Mouse (Mus musculus) forebrain, embryonic 15.5 days (tissue): ENCODE data around the gene Exo5. TPM values are rescaled to one million over a fixed set of nuclear protein-coding genes. Genes with fewer than 3 reads are reported as not detected.

ENCODE experiments used
- ATAC-seq: fragments of 200-750 bp; cut with Nextera tagmentation; replicated peaks from 2 replicates; pipeline ENCODE4 v1.8.0; 2017; ENCODE audit warnings: mild to moderate bottlenecking, moderate TSS enrichment, moderate library complexity
- H3K27ac ChIP-seq: fragments of 300-500 bp; sonication (generic); replicated peaks from 2 replicates; pipeline ENCODE4 v1.5.1; 2015; ENCODE audit warnings: mild to moderate bottlenecking, inconsistent platforms
- H3K27me3 ChIP-seq: fragments of 300-500 bp; sonication (generic); 2 replicates; pipeline ENCODE4 v1.6.1; 2015; ENCODE audit warnings: inconsistent platforms
- H3K36me3 ChIP-seq: fragments of 300-500 bp; sonication (generic); 2 replicates; pipeline ENCODE4 v1.6.1; 2015; ENCODE audit warnings: mild to moderate bottlenecking, inconsistent platforms
- H3K4me1 ChIP-seq: fragments of 300-500 bp; sonication (generic); 2 replicates; pipeline ENCODE4 v1.6.1; 2015; ENCODE audit warnings: inconsistent platforms
- H3K4me2 ChIP-seq: fragments of 300-500 bp; sonication (generic); replicated peaks from 2 replicates; pipeline ENCODE4 v1.6.1; 2015; ENCODE audit warnings: mild to moderate bottlenecking, inconsistent platforms
- H3K4me3 ChIP-seq: fragments of 300-500 bp; sonication (generic); 2 replicates; pipeline ENCODE4 v1.5.1; 2015; ENCODE audit warnings: mild to moderate bottlenecking, inconsistent platforms
- H3K9ac ChIP-seq: fragments of 300-500 bp; sonication (generic); replicated peaks from 2 replicates; pipeline ENCODE4 v1.6.1; 2015; ENCODE audit warnings: mild to moderate bottlenecking, inconsistent platforms
- H3K9me3 ChIP-seq: fragments of 300-500 bp; sonication (generic); 2 replicates; pipeline ENCODE4 v1.6.1; 2016; ENCODE audit warnings: inconsistent platforms
- WGBS: fragments of 180-500 bp; shearing (Covaris S2); methylation state at CpG from one replicate; pipeline ENCODE4 v1.1.7; 2015; ENCODE audit warnings: mixed read lengths; 5-methylcytosine and 5-hydroxymethylcytosine counted together
- microRNA-seq: library from miRNA; unstranded; fragments of <30 nt; microRNA quantifications from one replicate; pipeline ENCODE4, GENCODE M21; 2016
- polyA plus RNA-seq: library from polyadenylated mRNA; unstranded; fragments of >200 nt; fragmentation: Nextera tagmentation; extraction: Ambion mirVana; gene quantifications from 2 replicates; pipeline ENCODE4 v1.2.1, GENCODE M21; 2015

Gene Exo5
- polyA plus RNA-seq, 1 experiment from 2014 or later: 46.3 TPM

DNA sequence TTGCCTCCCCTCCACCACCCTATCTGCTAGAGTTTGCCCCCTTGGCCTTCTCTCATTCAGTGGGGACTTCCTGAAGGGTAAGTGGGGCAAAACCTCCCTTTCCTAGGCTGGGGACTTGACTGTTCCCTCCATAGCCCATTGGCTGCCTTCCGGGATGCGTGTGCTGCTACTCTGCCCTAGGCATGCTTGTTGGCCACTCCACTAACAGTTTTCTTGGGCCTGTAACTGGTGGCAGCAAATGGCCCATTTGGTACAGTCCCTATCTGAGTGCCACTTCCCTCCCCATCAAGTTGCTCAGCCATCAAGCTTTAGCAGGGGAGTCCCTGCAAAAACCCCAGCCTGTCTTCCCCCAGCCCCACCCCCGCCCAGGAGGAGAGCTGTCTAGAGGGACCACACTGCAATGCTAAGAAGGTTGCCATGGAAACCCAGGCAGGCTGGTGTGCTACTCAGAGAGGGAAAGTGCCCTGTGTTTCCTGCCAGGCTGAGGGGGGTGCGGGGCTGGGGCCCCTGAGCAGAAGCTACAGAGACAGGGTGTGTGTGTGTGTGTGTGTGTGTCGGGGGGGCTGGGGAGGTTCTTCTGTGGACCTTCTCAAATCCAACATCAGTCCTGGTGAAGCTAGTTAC lies 42.7 kb downstream of the Exo5 start:
- peak; percentile 90 for ATAC-seq
- Histone ChIP-seq H3K27ac (0 out of 2 replicates have a peak overlapping the region, but pooled peaks have one; percentile 5), H3K4me2 (no peak overlapping the region), H3K4me1 (peaks cover 46% of the 10 kb centered on the region), H3K4me3 (no peak overlapping the region), H3K27me3 (no peaks in the 10 kb centered on the region), H3K9ac (no peak overlapping the region), H3K36me3 (no peaks in the 10 kb centered on the region), H3K9me3 (no peaks in the 10 kb centered on the region)
- 28% methylated on average over 5 of the region's 5 CpGs for WGBS

DNA sequence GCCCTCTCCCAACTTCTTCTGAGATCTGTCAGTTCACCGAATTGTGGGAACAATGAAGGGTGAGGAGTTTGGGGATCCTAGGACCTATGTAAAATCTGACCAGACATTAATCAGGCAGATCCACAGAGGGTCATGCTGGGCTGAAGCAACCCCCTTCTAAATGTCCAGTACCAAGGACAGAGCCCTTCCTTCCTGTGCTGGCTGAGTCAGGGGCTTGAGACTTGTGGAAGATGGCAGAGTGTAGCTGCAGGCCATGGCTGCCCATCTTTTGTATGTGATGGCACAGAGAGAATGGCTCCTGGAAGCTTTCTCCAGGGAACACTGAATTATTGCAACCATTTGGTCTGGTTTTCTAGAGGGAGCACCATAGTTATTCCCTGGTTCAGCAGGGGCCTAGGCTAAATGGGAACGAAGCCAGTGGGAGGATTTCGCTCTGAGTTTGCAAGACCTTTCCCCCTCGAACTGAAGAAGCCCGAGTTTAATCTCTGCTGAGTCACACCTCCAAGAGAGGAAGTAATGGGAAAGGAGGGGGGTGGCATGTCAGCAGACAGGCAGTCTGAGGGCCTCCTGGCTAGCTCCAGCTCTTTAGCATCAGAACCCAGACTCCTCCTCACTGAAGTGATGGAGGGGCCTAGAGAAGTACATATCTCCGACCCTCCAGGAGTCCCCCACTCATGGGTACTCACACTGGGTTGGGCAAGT lies 43.9 kb downstream of the Exo5 start:
- 61% methylated on average over 6 of the region's 6 CpGs for WGBS
- no peak overlapping the region for H3K4me2 ChIP-seq

GRCm38 (mm10) chr4:120879386-120879785 lies 45.4 kb downstream of the Exo5 start:
- H3K27ac ChIP-seq: no peak overlapping the region
- H3K4me1 ChIP-seq: peaks cover 34% of the 10 kb centered on the region
- ATAC-seq: no peak
- no peak overlapping the region for H3K9ac ChIP-seq
- no peaks in the 10 kb centered on the region for H3K36me3 ChIP-seq
- no peak overlapping the region for H3K4me2 ChIP-seq
- H3K4me3 ChIP-seq: no peak overlapping the region
- WGBS: 74% methylated on average over 4 of the region's 4 CpGs
- H3K27me3 ChIP-seq: no peaks in the 10 kb centered on the region
- H3K9me3 ChIP-seq: no peaks in the 10 kb centered on the region

More for the DNA sequence above, 43.9 kb downstream of the Exo5 start:
- H3K4me3 ChIP-seq: no peak overlapping the region
- ATAC-seq: no peak
- no peaks in the 10 kb centered on the region for H3K36me3 ChIP-seq
- peaks cover 42% of the 10 kb centered on the region for H3K4me1 ChIP-seq
- H3K27ac ChIP-seq: no peak overlapping the region
- no peaks in the 10 kb centered on the region for H3K27me3 ChIP-seq
- no peaks in the 10 kb centered on the region for H3K9me3 ChIP-seq
- no peak overlapping the region for H3K9ac ChIP-seq

DNA sequence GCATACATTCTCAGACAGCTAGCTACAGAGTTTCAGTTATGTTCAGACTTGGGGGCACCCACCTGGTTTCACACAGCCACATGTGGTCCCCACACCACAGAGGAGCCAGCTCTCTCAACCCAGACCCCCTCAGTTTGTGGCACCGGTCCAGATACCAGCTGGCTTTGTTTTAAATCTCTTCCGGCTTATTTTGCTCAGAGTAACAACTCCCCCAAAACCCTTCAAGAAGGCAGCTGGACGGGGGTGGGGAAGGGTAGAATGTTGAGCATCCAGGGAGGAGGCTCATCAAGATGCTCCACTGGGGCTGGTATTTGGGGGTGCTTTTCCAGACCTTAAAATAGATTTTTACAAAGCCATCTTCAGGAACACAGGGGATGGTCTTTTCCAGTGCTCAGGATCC lies 46.1 kb downstream of the Exo5 start:
- Histone ChIP-seq H3K4me2 (no peak overlapping the region), H3K9ac (no peak overlapping the region), H3K4me3 (no peak overlapping the region), H3K36me3 (no peaks in the 10 kb centered on the region), H3K4me1 (peaks cover 34% of the 10 kb centered on the region), H3K27ac (no peak overlapping the region), H3K9me3 (no peaks in the 10 kb centered on the region), H3K27me3 (no peaks in the 10 kb centered on the region)
- 35% methylated on average over 3 of the region's 3 CpGs for WGBS
- no peak for ATAC-seq

- ATAC-seq: no peak
These were observed 48.9 kb downstream of the Exo5 start for GRCm38 (mm10) chr4:120875961-120876360.

More at GRCm38 (mm10) chr4:120875961-120876360, 48.9 kb downstream of the Exo5 start:
- no peak overlapping the region for H3K4me2 ChIP-seq
- no peak overlapping the region for H3K27ac ChIP-seq
- H3K4me3 ChIP-seq: no peak overlapping the region
- WGBS: 65% methylated on average over 3 of the region's 3 CpGs
- H3K9ac ChIP-seq: no peak overlapping the region
- H3K9me3 ChIP-seq: no peaks in the 10 kb centered on the region
- peaks cover 13% of the 10 kb centered on the region for H3K4me1 ChIP-seq
- no peaks in the 10 kb centered on the region for H3K36me3 ChIP-seq
- H3K27me3 ChIP-seq: no peaks in the 10 kb centered on the region

Small RNA genes lying within 50 kb of the gene (microRNA-seq; reads per million reads assigned to microRNA genes)
- 0.66 reads per million for gene Mir7015

Other genes with a start within 250 kb of the Exo5 start
- gene Kcnq4, start 176.4 kb downstream of the Exo5 start, polyA plus RNA-seq: 8.8 TPM in 2 replicates
- gene Nfyc, start 93.4 kb downstream of the Exo5 start, polyA plus RNA-seq: 95.4 and 98.5 TPM in 2 replicates
- 9.3 and 10.7 TPM in 2 replicates for gene Rims3, start 70.2 kb downstream of the Exo5 start, polyA plus RNA-seq
- 6.6 and 7.3 TPM in 2 replicates for gene Zfp69, start 26.7 kb upstream of the Exo5 start, polyA plus RNA-seq
- 37.2 and 40.1 TPM in 2 replicates for gene Smap2, start 92.2 kb upstream of the Exo5 start, polyA plus RNA-seq
- 3.2 and 5.9 TPM in 2 replicates for gene Col9a2, start 114.4 kb upstream of the Exo5 start, polyA plus RNA-seq
- gene Zmpste24, start 173.2 kb upstream of the Exo5 start, polyA plus RNA-seq: 25.4 and 26.6 TPM in 2 replicates
- not detected in 2 replicates for gene Tmco2, start 184.2 kb upstream of the Exo5 start, polyA plus RNA-seq